Mouse (Mus musculus) splenic B cell, adult 2 months (primary cell): Measurements from ENCODE around the gene Krtap3-1.
"Not testable (repeated sequence)": the region's sequence is repeated elsewhere in the genome, so short reads cannot be mapped to it uniquely, and the experiment has no call there.

Experiments used
- DNase-seq: peaks from one replicate; pipeline ENCODE4 v3.0.0-alpha.2; 2011; ENCODE audit warnings: low read depth, low spot score
- H3K27me3 ChIP-seq: 2 replicates; pipeline ENCODE4 v1.6.1; 2012; ENCODE audit warnings: mild to moderate bottlenecking, low read length, moderate library complexity, mixed read lengths; ENCODE audit not compliant: control insufficient read depth, poor library complexity, insufficient read depth, severe bottlenecking
- H3K36me3 ChIP-seq: 2 replicates; pipeline ENCODE4 v1.6.1; 2012; ENCODE audit warnings: mild to moderate bottlenecking, low read length, moderate library complexity, mixed read lengths; ENCODE audit not compliant: control insufficient read depth, poor library complexity, insufficient read depth, severe bottlenecking

Gene Krtap3-1

GRCm38 (mm10) chr11:99566530-99566929, at the start of gene Krtap3-1:
Gene Krtap3-1, minus strand, starts transcription at chr11:99566630.
- no peaks in the 10 kb centered on the region for H3K36me3 ChIP-seq

GRCm38 (mm10) chr11:99614796-99615363, 48.5 kb upstream of the Krtap3-1 start, which contains the start of gene Krtap2-4:
Gene Krtap2-4, minus strand, starts transcription at chr11:99614846.
- Histone ChIP-seq H3K36me3 (no peaks in the 10 kb centered on the region), H3K27me3 (no peaks in the 10 kb centered on the region)
- no peak for DNase-seq

More at GRCm38 (mm10) chr11:99566530-99566929, at the start of gene Krtap3-1:
- H3K27me3 ChIP-seq, result no peaks in the 10 kb centered on the region
- DNase-seq, result no peak

GRCm38 (mm10) chr11:99610089-99610488, 43.7 kb upstream of the Krtap3-1 start, which contains the start of gene Gm11937:
Gene Gm11937, minus strand, starts transcription at chr11:99610189.
- not testable (repeated sequence) for H3K36me3 ChIP-seq, DNase-seq, H3K27me3 ChIP-seq

GRCm38 (mm10) chr11:99609126-99609525, 42.7 kb upstream of the Krtap3-1 start:
- no peaks in the 10 kb centered on the region for H3K27me3 ChIP-seq
- DNase-seq, result no peak

GRCm38 (mm10) chr11:99603208-99603607, 36.8 kb upstream of the Krtap3-1 start, which contains the start of gene Gm11938:
Gene Gm11938, minus strand, starts transcription at chr11:99603308.
- H3K36me3 ChIP-seq, H3K27me3 ChIP-seq, DNase-seq: not testable (repeated sequence)

More at GRCm38 (mm10) chr11:99609126-99609525, 42.7 kb upstream of the Krtap3-1 start:
- no peaks in the 10 kb centered on the region for H3K36me3 ChIP-seq

GRCm38 (mm10) chr11:99597742-99598141, 31.3 kb upstream of the Krtap3-1 start, which contains the start of gene Krtap9-3:
Gene Krtap9-3, minus strand, starts transcription at chr11:99598105.
- not testable (repeated sequence) for H3K27me3 ChIP-seq, H3K36me3 ChIP-seq, DNase-seq

GRCm38 (mm10) chr11:99590981-99591380, 24.6 kb upstream of the Krtap3-1 start, which contains the start of gene Krtap1-3:
Gene Krtap1-3, minus strand, starts transcription at chr11:99591339.
- no peak for DNase-seq
- no peaks in the 10 kb centered on the region for H3K36me3 ChIP-seq
- H3K27me3 ChIP-seq, result no peaks in the 10 kb centered on the region

GRCm38 (mm10) chr11:99585096-99585495, 18.7 kb upstream of the Krtap3-1 start:
- no peaks in the 10 kb centered on the region for H3K27me3 ChIP-seq
- no peak for DNase-seq
- no peaks in the 10 kb centered on the region for H3K36me3 ChIP-seq

GRCm38 (mm10) chr11:99583245-99583704, 16.8 kb upstream of the Krtap3-1 start, which contains the start of gene Krtap1-4:
Gene Krtap1-4, minus strand, starts transcription at chr11:99583654.
- Histone ChIP-seq H3K36me3 (no peaks in the 10 kb centered on the region), H3K27me3 (no peaks in the 10 kb centered on the region)
- DNase-seq, result no peak

- H3K27me3 ChIP-seq, result no peaks in the 10 kb centered on the region
- no peak for DNase-seq
- H3K36me3 ChIP-seq, result no peaks in the 10 kb centered on the region
Observed at GRCm38 (mm10) chr11:99581564-99581963, 15.1 kb upstream of the Krtap3-1 start.

- DNase-seq, result no peak
- H3K36me3 ChIP-seq, result no peaks in the 10 kb centered on the region
- no peaks in the 10 kb centered on the region for H3K27me3 ChIP-seq
Observed at GRCm38 (mm10) chr11:99581051-99581450, 14.6 kb upstream of the Krtap3-1 start.

GRCm38 (mm10) chr11:99580636-99581035, 14.2 kb upstream of the Krtap3-1 start, which contains the start of gene Krtap1-5:
Gene Krtap1-5, minus strand, starts transcription at chr11:99581016.
- no peaks in the 10 kb centered on the region for H3K36me3 ChIP-seq
- no peaks in the 10 kb centered on the region for H3K27me3 ChIP-seq
- DNase-seq, result no peak

- peak; percentile 59 for DNase-seq
- no peaks in the 10 kb centered on the region for H3K27me3 ChIP-seq
- H3K36me3 ChIP-seq, result no peaks in the 10 kb centered on the region
Observed at GRCm38 (mm10) chr11:99574106-99574505, 7.7 kb upstream of the Krtap3-1 start.

GRCm38 (mm10) chr11:99573164-99573563, 6.7 kb upstream of the Krtap3-1 start:
- DNase-seq, result no peak
- H3K36me3 ChIP-seq, result no peaks in the 10 kb centered on the region
- no peaks in the 10 kb centered on the region for H3K27me3 ChIP-seq

- Histone ChIP-seq H3K36me3 (no peaks in the 10 kb centered on the region), H3K27me3 (no peaks in the 10 kb centered on the region)
- no peak for DNase-seq
Observed at GRCm38 (mm10) chr11:99562580-99562979, 3.9 kb downstream of the Krtap3-1 start.
